Mouse (Mus musculus) intestine, embryonic 14.5 days (tissue): Measurements from ENCODE around the gene Gripap1. TPM values are rescaled to one million over a fixed set of nuclear protein-coding genes. Genes with fewer than 3 reads are reported as not detected.

Experiments used
- ATAC-seq: fragments of 200-750 bp; cut with Nextera tagmentation; replicated peaks from 2 replicates; pipeline ENCODE4 v1.8.0; 2017; ENCODE audit warnings: low read depth, moderate number of reproducible peaks, moderate TSS enrichment, moderate library complexity; ENCODE audit not compliant: low FRiP score, low TSS enrichment
- DNase-seq: peaks from one replicate; pipeline ENCODE4 v3.0.0-alpha.2; 2018; ENCODE audit warnings: low spot score
- H3K27ac ChIP-seq: fragments of 300-500 bp; sonication (generic); 2 replicates; pipeline ENCODE4 v1.5.1; 2014; ENCODE audit warnings: low read depth, mild to moderate bottlenecking, control low read depth
- H3K27me3 ChIP-seq: fragments of 300-500 bp; sonication (generic); replicated peaks from 2 replicates; pipeline ENCODE4 v1.6.1; 2014; ENCODE audit warnings: low read length, control low read depth; ENCODE audit not compliant: control insufficient read depth, insufficient read depth
- H3K36me3 ChIP-seq: fragments of 300-500 bp; sonication (generic); 2 replicates; pipeline ENCODE4 v1.6.1; 2014; ENCODE audit warnings: low read length, control low read depth; ENCODE audit not compliant: control insufficient read depth, insufficient read depth
- H3K4me1 ChIP-seq: fragments of 300-500 bp; sonication (generic); replicated peaks from 2 replicates; pipeline ENCODE4 v1.6.1; 2014; ENCODE audit warnings: low read length, control low read depth, mixed read lengths; ENCODE audit not compliant: control insufficient read depth, insufficient read depth
- H3K4me2 ChIP-seq: fragments of 300-500 bp; sonication (generic); 2 replicates; pipeline ENCODE4 v1.6.1; 2014; ENCODE audit warnings: low read length
- H3K4me3 ChIP-seq: fragments of 300-500 bp; sonication (generic); 2 replicates; pipeline ENCODE4 v1.5.1; 2014; ENCODE audit warnings: low read depth, low read length, control low read depth, mixed read lengths
- H3K9ac ChIP-seq: fragments of 300-500 bp; sonication (generic); 2 replicates; pipeline ENCODE4 v1.6.1; 2014; ENCODE audit warnings: mild to moderate bottlenecking, low read length
- H3K9me3 ChIP-seq: fragments of 300-500 bp; sonication (generic); 2 replicates; pipeline ENCODE4 v1.6.1; 2016; ENCODE audit warnings: low read length, control low read depth; ENCODE audit not compliant: control insufficient read depth
- WGBS: fragments of 180-500 bp; shearing (Covaris S2); extraction: QIAGEN DNeasy Blood & Tissue Kit; methylation state at CpG from one replicate; pipeline ENCODE4 v1.1.7; 2014; 5-methylcytosine and 5-hydroxymethylcytosine counted together
- microRNA counts: library from miRNA; unstranded; fragments of <30 nt; microRNA quantifications from one replicate; lab custom pipeline; 2016
- microRNA-seq: library from miRNA; unstranded; fragments of <30 nt; microRNA quantifications from one replicate; pipeline ENCODE4, GENCODE M21; 2016
- polyA plus RNA-seq: library from polyadenylated mRNA; unstranded; fragments of >200 nt; fragmentation: Nextera tagmentation; extraction: Ambion mirVana; gene quantifications from 2 replicates; pipeline ENCODE4 v1.2.1, GENCODE M21; 2014

The Gripap1 gene
- polyA plus RNA-seq, 1 experiment from 2014 or later, result 31.3 TPM

GRCm38 (mm10) chrX:7869826-7870225 is 80.3 kb downstream of the Gripap1 start:
- Histone ChIP-seq H3K36me3 (peaks cover 24% of the 10 kb centered on the region; the same call in 1 of the 2 replicates), H3K27me3 (no peaks in the 10 kb centered on the region), H3K9me3 (no peaks in the 10 kb centered on the region), H3K4me2 (no peak overlapping the region), H3K4me1 (no peaks in the 10 kb centered on the region), H3K9ac (no peak overlapping the region), H3K4me3 (no peak overlapping the region), H3K27ac (no peak overlapping the region)
- 49% methylated on average over 3 of the region's 3 CpGs for WGBS
- ATAC-seq, result no peak
- DNase-seq, result no peak

MicroRNAs within 50 kb of the gene (microRNA counts, 519-probe panel; counts per million panel counts)
- 2,575 counts per million, percentile 26 among the panel's probes with 10 or more counts for microRNA mmu-miR-1198 (lab: Ali Mortazavi, UCI)

Small RNA genes within 50 kb of the gene (microRNA-seq; reads per million reads assigned to microRNA genes)
- gene Mir1198, result 28.0 reads per million, percentile 49 among the genes with 10 or more reads in this experiment

Other genes with a start within 250 kb of the Gripap1 start
- gene Foxp3, start 216.1 kb upstream of the Gripap1 start, polyA plus RNA-seq, result 0.05 TPM in 1 of 2 replicates, not detected in the other
- 1.4 and 2.2 TPM in 2 replicates for gene Ppp1r3f, start 215.5 kb upstream of the Gripap1 start, polyA plus RNA-seq
- gene Ccdc22, start 184.2 kb upstream of the Gripap1 start, polyA plus RNA-seq, result 28.0 and 29.7 TPM in 2 replicates
- 0.04 TPM in 1 of 2 replicates, not detected in the other for gene Cacna1f, start 182.7 kb upstream of the Gripap1 start, polyA plus RNA-seq
- 3.1 and 3.9 TPM in 2 replicates for gene Syp, start 151.3 kb upstream of the Gripap1 start, polyA plus RNA-seq
- gene Prickle3, start 132.5 kb upstream of the Gripap1 start, polyA plus RNA-seq, result 6.5 and 8.2 TPM in 2 replicates
- gene Plp2, start 118.4 kb upstream of the Gripap1 start, polyA plus RNA-seq, result 238 TPM in 2 replicates
- 0.39 and 0.57 TPM in 2 replicates for gene Magix, start 108.5 kb upstream of the Gripap1 start, polyA plus RNA-seq
- 33.6 and 38.0 TPM in 2 replicates for gene Gpkow, start 92.6 kb upstream of the Gripap1 start, polyA plus RNA-seq
- gene Wdr45, start 75.4 kb upstream of the Gripap1 start, polyA plus RNA-seq, result 21.5 and 24.9 TPM in 2 replicates
- gene Gm45208, start 67.5 kb upstream of the Gripap1 start, polyA plus RNA-seq, result 0.42 TPM in 1 of 2 replicates, not detected in the other
- 81.0 and 81.1 TPM in 2 replicates for gene Praf2, start 61.3 kb upstream of the Gripap1 start, polyA plus RNA-seq
- gene Ccdc120, start 38.9 kb upstream of the Gripap1 start, polyA plus RNA-seq, result 14.1 and 15.4 TPM in 2 replicates
- 18.5 and 19.7 TPM in 2 replicates for gene Tfe3, start 27.2 kb upstream of the Gripap1 start, polyA plus RNA-seq
- gene Kcnd1, start 32.5 kb downstream of the Gripap1 start, polyA plus RNA-seq, result 1.6 and 2.2 TPM in 2 replicates
- 30.4 and 32.1 TPM in 2 replicates for gene Otud5, start 51.6 kb downstream of the Gripap1 start, polyA plus RNA-seq
- gene Pim2, start 88.5 kb downstream of the Gripap1 start, polyA plus RNA-seq, result 5.8 and 7.5 TPM in 2 replicates
- gene Slc35a2, start 94.3 kb downstream of the Gripap1 start, polyA plus RNA-seq, result 12.3 and 12.6 TPM in 2 replicates
- 90.5 and 99.5 TPM in 2 replicates for gene Pqbp1, start 109.5 kb downstream of the Gripap1 start, polyA plus RNA-seq
- 150 and 157 TPM in 2 replicates for gene Timm17b, start 109.6 kb downstream of the Gripap1 start, polyA plus RNA-seq
- not detected in 2 replicates for gene Gm10491, start 118.1 kb downstream of the Gripap1 start, polyA plus RNA-seq
- gene Gm10490, start 119.8 kb downstream of the Gripap1 start, polyA plus RNA-seq, result not detected in 2 replicates
- gene Pcsk1n, start 130.1 kb downstream of the Gripap1 start, polyA plus RNA-seq, result 10.1 and 13.8 TPM in 2 replicates
- not detected in 2 replicates for gene Eras, start 138.8 kb downstream of the Gripap1 start, polyA plus RNA-seq
- gene Hdac6, start 158.1 kb downstream of the Gripap1 start, polyA plus RNA-seq, result 22.4 and 24.3 TPM in 2 replicates
- gene Gata1, start 188.3 kb downstream of the Gripap1 start, polyA plus RNA-seq, result 0.43 and 0.80 TPM in 2 replicates
- not detected in 2 replicates for gene Glod5, start 228.7 kb downstream of the Gripap1 start, polyA plus RNA-seq